Mouse (Mus musculus) olfactory bulb, adult 2 months (tissue): Measurements from ENCODE around the gene Phpt1.

Source experiments
- CTCF ChIP-seq: fragments of 200-500 bp; IDR thresholded peaks from 2 replicates; pipeline ENCODE4 v1.5.1; 2012; ENCODE audit warnings: low read depth, mild to moderate bottlenecking, low read length, moderate library complexity; ENCODE audit not compliant: insufficient read depth
- POLR2A ChIP-seq: fragments of 200-500 bp; IDR thresholded peaks from 2 replicates; pipeline ENCODE4 v1.6.1; 2012; ENCODE audit warnings: mild to moderate bottlenecking, low read depth, low read length, moderate library complexity; ENCODE audit not compliant: insufficient read depth

DNA sequence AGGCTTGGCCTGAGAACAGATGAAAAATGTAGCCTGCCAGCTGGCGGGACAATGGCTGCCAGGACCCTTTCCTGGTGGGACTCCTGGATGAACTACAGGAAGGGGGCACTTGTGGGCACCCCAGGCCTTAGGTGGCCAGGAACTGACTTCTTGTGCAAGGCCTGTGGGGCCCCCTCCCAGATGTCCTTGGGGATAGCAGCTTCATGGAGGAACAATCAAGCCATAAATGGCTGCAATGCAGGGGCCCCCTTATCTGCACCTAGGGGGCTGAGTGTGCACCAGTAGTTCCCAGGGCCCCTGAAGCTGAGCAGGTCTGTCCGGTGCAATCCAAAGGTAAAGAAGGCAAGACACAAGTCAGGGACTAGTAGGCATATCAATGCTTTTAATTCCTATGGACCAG is 2.0 kb downstream of the Phpt1 start:
- TF ChIP-seq CTCF (no peak), POLR2A (no peak)
